Mouse (Mus musculus) hindbrain, embryonic 12.5 days (tissue): Measurements from ENCODE around the gene Rubcnl. TPM values are rescaled to one million over a fixed set of nuclear protein-coding genes. Genes with fewer than 3 reads are reported as not detected.

ENCODE experiments used
- ATAC-seq: fragments of 200-750 bp; cut with Nextera tagmentation; 2 replicates; pipeline ENCODE4 v1.8.0; 2017; ENCODE audit warnings: moderate TSS enrichment; ENCODE audit not compliant: low FRiP score
- H3K27ac ChIP-seq: fragments of 300-500 bp; sonication (generic); 2 replicates; pipeline ENCODE4 v1.5.1; 2016; ENCODE audit warnings: mild to moderate bottlenecking
- H3K27me3 ChIP-seq: fragments of 300-500 bp; sonication (generic); 2 replicates; pipeline ENCODE4 v1.6.1; 2016; ENCODE audit warnings: mild to moderate bottlenecking
- H3K36me3 ChIP-seq: fragments of 300-500 bp; sonication (generic); 2 replicates; pipeline ENCODE4 v1.6.1; 2016; ENCODE audit warnings: mild to moderate bottlenecking
- H3K4me1 ChIP-seq: fragments of 300-500 bp; sonication (generic); 2 replicates; pipeline ENCODE4 v1.6.1; 2016
- H3K4me2 ChIP-seq: fragments of 300-500 bp; sonication (generic); replicated peaks from 2 replicates; pipeline ENCODE4 v1.6.1; 2016; ENCODE audit warnings: mild to moderate bottlenecking
- H3K4me3 ChIP-seq: fragments of 300-500 bp; sonication (generic); 2 replicates; pipeline ENCODE4 v1.5.1; 2016; ENCODE audit warnings: mild to moderate bottlenecking
- H3K9ac ChIP-seq: fragments of 300-500 bp; sonication (generic); 2 replicates; pipeline ENCODE4 v1.6.1; 2016; ENCODE audit warnings: mild to moderate bottlenecking, moderate library complexity
- H3K9me3 ChIP-seq: fragments of 300-500 bp; sonication (generic); replicated peaks from 2 replicates; pipeline ENCODE4 v1.6.1; 2016; ENCODE audit warnings: mild to moderate bottlenecking
- WGBS: fragments of 180-500 bp; shearing (Covaris S2); methylation state at CpG from one replicate; pipeline ENCODE4 v1.1.7; 2016; 5-methylcytosine and 5-hydroxymethylcytosine counted together
- polyA plus RNA-seq: library from polyadenylated mRNA; unstranded; fragments of >200 nt; fragmentation: Nextera tagmentation; extraction: Ambion mirVana; gene quantifications from 2 replicates; pipeline ENCODE4 v1.2.1, GENCODE M21; 2016

Gene Rubcnl
- polyA plus RNA-seq, 1 experiment from 2014 or later, result 0.23 TPM

GRCm38 (mm10) chr14:75020581-75021253 is 4.9 kb downstream of the Rubcnl start:
- Histone ChIP-seq H3K4me1 (0 out of 2 replicates have a peak, but pooled peaks cover 3% of the 10 kb centered on the region), H3K4me3 (no peak overlapping the region), H3K36me3 (no peaks in the 10 kb centered on the region), H3K27ac (no peak overlapping the region), H3K9me3 (no peaks in the 10 kb centered on the region), H3K4me2 (no peak overlapping the region), H3K9ac (no peak overlapping the region), H3K27me3 (peaks cover 8% of the 10 kb centered on the region; the same call in 1 of the 2 replicates)
- 86% methylated on average over 12 of the region's 12 CpGs for WGBS
- no peak for ATAC-seq

DNA sequence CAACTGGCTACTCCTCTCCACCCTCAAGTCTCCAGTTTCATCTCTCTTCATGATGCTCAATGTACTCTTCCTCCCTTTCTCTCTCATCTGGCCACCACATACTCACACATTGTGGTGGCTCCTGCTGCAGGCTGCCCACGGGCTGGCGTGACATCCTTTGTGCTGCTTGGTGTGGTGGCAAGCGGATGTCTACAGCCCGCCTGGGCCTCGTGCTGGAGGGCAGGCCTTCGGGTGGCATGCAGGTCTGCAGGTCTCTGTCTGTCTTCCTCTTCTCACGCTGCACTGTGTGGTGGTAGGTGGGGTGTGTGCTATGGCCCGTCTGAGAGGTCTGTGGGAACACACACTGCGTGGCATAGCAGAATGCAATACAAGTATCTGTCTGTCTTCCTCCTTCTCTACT is 6.7 kb downstream of the Rubcnl start:
- no peak overlapping the region for H3K27ac ChIP-seq
- no peak overlapping the region for H3K4me2 ChIP-seq
- H3K4me3 ChIP-seq, result no peak overlapping the region
- H3K27me3 ChIP-seq, result no peaks in the 10 kb centered on the region
- no peak overlapping the region for H3K9ac ChIP-seq
- WGBS, result 84% methylated on average over 9 of the region's 9 CpGs
- no peaks in the 10 kb centered on the region for H3K4me1 ChIP-seq
- no peaks in the 10 kb centered on the region for H3K9me3 ChIP-seq
- H3K36me3 ChIP-seq, result no peaks in the 10 kb centered on the region
- no peak for ATAC-seq

DNA sequence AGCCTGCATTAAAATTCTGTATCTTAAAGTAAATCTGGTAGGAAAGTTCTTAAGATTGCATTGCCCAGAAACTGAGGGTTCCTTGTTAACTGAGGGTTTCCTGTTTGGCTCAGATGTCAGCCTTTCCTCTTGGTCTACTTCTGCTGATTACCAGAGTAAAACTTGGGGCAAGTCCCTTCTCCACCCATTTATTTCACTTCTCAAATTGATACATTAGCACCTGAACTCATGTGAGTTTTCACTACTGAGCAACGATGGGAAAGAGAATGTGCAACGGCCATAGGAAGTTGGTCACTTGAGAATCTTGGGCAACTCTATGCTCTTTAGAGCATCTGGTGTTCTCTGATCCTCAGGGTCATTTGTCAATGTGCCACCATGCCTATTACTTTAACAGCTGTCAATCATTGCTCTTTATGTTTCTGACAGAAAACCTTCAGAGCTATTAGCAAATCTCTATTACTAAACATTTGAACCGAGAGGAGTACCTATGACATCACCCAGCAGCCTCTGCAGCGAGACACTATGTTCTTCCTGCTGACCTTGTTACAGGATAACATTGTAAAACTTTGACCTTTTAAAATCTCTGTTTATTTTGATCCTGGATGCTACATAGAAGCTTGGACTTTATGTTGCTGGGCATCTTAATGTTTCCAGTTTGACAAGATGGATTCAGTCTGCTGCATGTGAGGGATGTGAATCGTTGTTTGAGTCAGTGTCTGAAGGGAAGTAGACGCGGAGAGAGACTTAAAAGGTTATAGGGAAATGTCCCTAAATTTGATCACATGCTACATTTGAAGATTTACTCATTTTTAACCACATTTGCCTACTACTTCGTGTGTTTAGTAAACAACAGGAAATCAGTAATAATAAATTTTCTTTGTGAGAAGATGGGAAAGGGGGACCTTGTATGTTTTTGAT is 9.2 kb downstream of the Rubcnl start:
- ATAC-seq, result no peak
- H3K4me3 ChIP-seq, result no peak overlapping the region

DNA sequence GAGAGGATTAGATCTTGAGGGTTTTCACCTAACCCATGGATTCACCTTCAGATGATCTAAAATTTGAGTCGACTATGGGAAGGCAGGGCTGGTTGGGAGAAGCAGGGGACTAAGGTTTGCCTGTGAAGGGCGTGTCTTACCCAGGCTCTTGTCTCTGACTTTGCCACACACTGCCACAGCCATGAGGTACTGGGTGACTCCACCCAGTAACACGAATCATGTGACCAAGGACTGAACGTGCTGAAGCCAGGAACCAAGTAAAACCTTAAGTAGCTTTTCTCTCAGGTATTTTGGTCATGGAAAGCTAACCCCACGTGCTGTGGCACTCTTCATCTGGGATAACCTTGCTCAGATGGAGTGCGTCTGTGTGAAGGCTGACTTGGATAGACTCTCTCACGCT is 14.9 kb downstream of the Rubcnl start:
- Histone ChIP-seq H3K4me2 (no peak overlapping the region), H3K4me3 (no peak overlapping the region), H3K9me3 (no peaks in the 10 kb centered on the region), H3K36me3 (no peaks in the 10 kb centered on the region), H3K9ac (no peak overlapping the region), H3K27me3 (no peaks in the 10 kb centered on the region), H3K4me1 (no peaks in the 10 kb centered on the region), H3K27ac (no peak overlapping the region)
- no peak for ATAC-seq
- WGBS, result 84% methylated on average over 7 of the region's 7 CpGs

More for the DNA sequence above, 9.2 kb downstream of the Rubcnl start:
- no peak overlapping the region for H3K4me2 ChIP-seq
- no peaks in the 10 kb centered on the region for H3K4me1 ChIP-seq
- no peaks in the 10 kb centered on the region for H3K36me3 ChIP-seq
- no peaks in the 10 kb centered on the region for H3K27me3 ChIP-seq
- no peak overlapping the region for H3K9ac ChIP-seq
- WGBS, result 88% methylated on average over 8 of the region's 8 CpGs
- no peak overlapping the region for H3K27ac ChIP-seq
- H3K9me3 ChIP-seq, result no peaks in the 10 kb centered on the region

DNA sequence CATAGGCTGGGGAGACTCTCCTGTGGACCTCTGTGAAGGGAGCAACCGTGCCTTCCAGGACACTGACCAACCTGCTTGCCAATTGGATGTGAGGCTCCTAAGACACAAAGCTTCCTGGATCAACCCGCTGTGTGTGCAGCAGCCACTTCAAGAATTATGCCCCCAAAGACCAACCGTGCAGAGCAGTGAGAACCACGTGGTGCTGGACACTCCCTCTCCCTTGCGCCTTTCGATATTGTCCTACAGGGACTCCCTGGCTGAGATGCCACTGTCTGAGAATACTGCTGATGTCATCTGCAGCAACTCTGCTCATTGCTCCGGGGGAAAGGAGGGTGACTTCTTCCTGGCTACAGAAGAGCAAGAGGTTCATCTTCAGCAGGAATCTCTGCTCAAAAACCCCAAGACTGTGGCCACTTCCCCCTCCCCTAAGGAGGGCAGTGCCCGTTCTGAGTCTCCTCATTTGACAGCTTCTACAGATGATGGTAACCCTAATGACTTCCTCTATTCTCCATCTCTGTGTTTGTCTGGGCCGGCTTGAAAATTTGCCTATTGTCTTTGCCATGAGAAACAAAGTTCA is 16.3 kb downstream of the Rubcnl start:
- H3K27ac ChIP-seq, result no peak overlapping the region
- no peak overlapping the region for H3K4me2 ChIP-seq
- no peak overlapping the region for H3K4me3 ChIP-seq
- no peak for ATAC-seq
- no peaks in the 10 kb centered on the region for H3K4me1 ChIP-seq
- H3K9me3 ChIP-seq, result no peaks in the 10 kb centered on the region
- WGBS, result 82% methylated on average over 9 of the region's 9 CpGs
- no peaks in the 10 kb centered on the region for H3K36me3 ChIP-seq
- H3K9ac ChIP-seq, result no peak overlapping the region
- no peaks in the 10 kb centered on the region for H3K27me3 ChIP-seq

DNA sequence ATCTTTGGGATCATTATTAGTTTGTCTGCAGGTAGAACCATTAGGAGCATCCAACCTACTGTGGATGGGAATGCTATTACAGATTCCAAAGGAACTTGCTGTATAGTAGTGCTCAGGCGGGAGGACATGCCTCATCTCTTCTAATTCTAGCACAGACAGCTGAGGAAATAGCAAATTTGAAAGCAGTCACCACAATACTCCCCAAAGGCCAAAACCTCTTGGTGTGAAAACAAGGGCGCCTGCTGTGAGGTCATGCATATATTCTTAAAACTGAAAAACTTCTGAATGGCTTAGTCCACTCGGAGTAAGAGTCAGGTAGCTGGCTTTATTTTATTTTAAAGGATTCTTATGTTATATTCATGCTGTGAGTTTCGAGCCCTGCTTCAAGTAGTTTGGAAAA is 16.9 kb downstream of the Rubcnl start:
- Histone ChIP-seq H3K4me3 (no peak overlapping the region), H3K9me3 (no peaks in the 10 kb centered on the region), H3K27me3 (no peaks in the 10 kb centered on the region), H3K4me2 (no peak overlapping the region), H3K9ac (no peak overlapping the region), H3K4me1 (no peaks in the 10 kb centered on the region), H3K36me3 (no peaks in the 10 kb centered on the region), H3K27ac (no peak overlapping the region)
- no peak for ATAC-seq
- 68% methylated on average over 4 of the region's 4 CpGs for WGBS

- Histone ChIP-seq H3K9me3 (no peaks in the 10 kb centered on the region), H3K4me1 (no peaks in the 10 kb centered on the region), H3K36me3 (no peaks in the 10 kb centered on the region), H3K9ac (no peak overlapping the region), H3K4me2 (no peak overlapping the region), H3K27ac (no peak overlapping the region), H3K4me3 (no peak overlapping the region), H3K27me3 (no peaks in the 10 kb centered on the region)
- ATAC-seq, result no peak
- 91% methylated on average over 3 of the region's 3 CpGs for WGBS
Measured at GRCm38 (mm10) chr14:75034240-75034639, 18.4 kb downstream of the Rubcnl start.

GRCm38 (mm10) chr14:75035431-75035830 is 19.6 kb downstream of the Rubcnl start:
- no peaks in the 10 kb centered on the region for H3K27me3 ChIP-seq
- no peak overlapping the region for H3K4me3 ChIP-seq
- H3K4me1 ChIP-seq, result no peaks in the 10 kb centered on the region
- H3K9me3 ChIP-seq, result no peaks in the 10 kb centered on the region
- no peak overlapping the region for H3K9ac ChIP-seq
- no peaks in the 10 kb centered on the region for H3K36me3 ChIP-seq
- WGBS, result 63% methylated on average over 11 of the region's 11 CpGs
- ATAC-seq, result no peak
- H3K27ac ChIP-seq, result no peak overlapping the region
- H3K4me2 ChIP-seq, result no peak overlapping the region

- WGBS, result 78% methylated on average over 7 of the region's 7 CpGs
- H3K4me1 ChIP-seq, result no peaks in the 10 kb centered on the region
- H3K9me3 ChIP-seq, result no peaks in the 10 kb centered on the region
- H3K9ac ChIP-seq, result no peak overlapping the region
- no peaks in the 10 kb centered on the region for H3K36me3 ChIP-seq
- no peak for ATAC-seq
- no peak overlapping the region for H3K4me2 ChIP-seq
- H3K27me3 ChIP-seq, result no peaks in the 10 kb centered on the region
- H3K27ac ChIP-seq, result no peak overlapping the region
- H3K4me3 ChIP-seq, result no peak overlapping the region
Measured at GRCm38 (mm10) chr14:75045184-75045583, 29.4 kb downstream of the Rubcnl start.

DNA sequence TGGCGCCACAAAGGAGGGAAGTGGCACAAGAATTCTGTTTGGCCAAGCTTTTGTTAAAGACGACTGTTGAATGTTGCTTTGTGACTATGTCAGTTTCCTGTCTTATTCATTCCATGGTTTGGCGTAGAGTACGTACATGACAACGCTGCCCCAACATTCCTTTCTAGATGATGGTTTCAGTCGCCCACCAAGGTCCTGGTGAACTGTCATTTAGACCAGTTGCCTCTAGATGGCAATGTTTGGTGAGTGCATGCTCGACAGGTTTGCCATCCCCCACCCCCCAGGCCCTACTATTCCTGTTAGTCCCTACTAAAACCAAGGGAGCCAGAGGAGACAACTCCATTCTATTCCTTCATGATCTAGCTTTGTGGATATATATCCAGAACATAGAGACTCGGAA is 36.6 kb downstream of the Rubcnl start:
- Histone ChIP-seq H3K4me2 (no peak overlapping the region), H3K4me1 (no peaks in the 10 kb centered on the region), H3K27me3 (no peaks in the 10 kb centered on the region), H3K27ac (no peak overlapping the region), H3K9ac (no peak overlapping the region), H3K36me3 (no peaks in the 10 kb centered on the region), H3K9me3 (no peaks in the 10 kb centered on the region), H3K4me3 (no peak overlapping the region)
- no peak for ATAC-seq
- 68% methylated on average over 8 of the region's 8 CpGs for WGBS

DNA sequence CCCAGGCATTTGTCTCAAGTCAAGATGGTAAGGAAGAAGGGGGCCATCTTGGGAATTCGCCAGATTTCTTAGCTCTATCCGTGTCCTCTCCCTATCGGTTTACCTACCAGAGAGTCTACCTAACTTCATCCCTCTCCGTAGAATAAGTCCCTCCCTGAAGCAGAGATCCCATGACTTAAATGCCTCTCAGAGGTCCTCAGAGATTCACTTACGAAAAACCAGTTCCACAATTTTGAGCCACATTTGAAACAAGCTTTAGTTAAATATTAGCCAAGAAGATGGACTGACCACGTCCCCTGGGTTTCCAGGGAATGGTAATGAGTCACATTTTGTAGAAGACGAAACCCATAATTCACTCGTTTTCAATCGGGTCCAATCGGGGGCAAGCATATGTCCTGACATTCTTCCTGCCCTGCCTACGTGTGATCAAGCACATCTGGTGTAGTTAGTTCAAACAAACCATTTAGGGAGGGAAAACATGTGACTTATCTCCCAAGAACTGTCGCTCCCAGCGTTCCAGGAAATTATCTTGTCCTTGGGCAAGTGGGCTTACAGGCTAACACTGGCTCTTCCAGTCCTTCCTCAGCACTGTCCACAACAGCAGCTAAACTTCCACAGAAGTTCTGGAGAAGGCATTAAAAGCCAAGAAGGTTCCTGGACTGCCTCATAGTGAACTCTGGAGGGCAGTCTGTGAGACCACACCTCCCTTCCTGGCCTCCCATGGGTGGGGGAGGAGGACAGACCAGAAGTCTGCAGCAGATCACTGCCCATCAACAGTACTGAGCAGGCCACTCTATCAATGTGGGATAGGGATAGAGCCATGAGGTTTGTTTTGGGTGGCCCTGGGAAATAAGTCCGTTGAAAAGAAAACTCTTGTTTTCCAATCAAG is 38.9 kb downstream of the Rubcnl start:
- H3K9me3 ChIP-seq, result no peaks in the 10 kb centered on the region
- WGBS, result 82% methylated on average over 14 of the region's 14 CpGs
- H3K9ac ChIP-seq, result no peak overlapping the region
- H3K4me2 ChIP-seq, result no peak overlapping the region
- no peak for ATAC-seq
- H3K4me3 ChIP-seq, result no peak overlapping the region
- H3K36me3 ChIP-seq, result no peaks in the 10 kb centered on the region
- H3K27ac ChIP-seq, result no peak overlapping the region
- no peaks in the 10 kb centered on the region for H3K4me1 ChIP-seq
- H3K27me3 ChIP-seq, result no peaks in the 10 kb centered on the region
